Mouse (Mus musculus) MN1 (cell line): ENCODE results near the gene Pex13.
A peak's percentile ranks its signal among the peaks of the same experiment; 100 is the strongest.

Source experiments
- DNase-seq: peaks from one replicate; pipeline ENCODE4 v3.0.0-alpha.2; 2016; ENCODE audit warnings: low spot score

Pex13 gene

DNA sequence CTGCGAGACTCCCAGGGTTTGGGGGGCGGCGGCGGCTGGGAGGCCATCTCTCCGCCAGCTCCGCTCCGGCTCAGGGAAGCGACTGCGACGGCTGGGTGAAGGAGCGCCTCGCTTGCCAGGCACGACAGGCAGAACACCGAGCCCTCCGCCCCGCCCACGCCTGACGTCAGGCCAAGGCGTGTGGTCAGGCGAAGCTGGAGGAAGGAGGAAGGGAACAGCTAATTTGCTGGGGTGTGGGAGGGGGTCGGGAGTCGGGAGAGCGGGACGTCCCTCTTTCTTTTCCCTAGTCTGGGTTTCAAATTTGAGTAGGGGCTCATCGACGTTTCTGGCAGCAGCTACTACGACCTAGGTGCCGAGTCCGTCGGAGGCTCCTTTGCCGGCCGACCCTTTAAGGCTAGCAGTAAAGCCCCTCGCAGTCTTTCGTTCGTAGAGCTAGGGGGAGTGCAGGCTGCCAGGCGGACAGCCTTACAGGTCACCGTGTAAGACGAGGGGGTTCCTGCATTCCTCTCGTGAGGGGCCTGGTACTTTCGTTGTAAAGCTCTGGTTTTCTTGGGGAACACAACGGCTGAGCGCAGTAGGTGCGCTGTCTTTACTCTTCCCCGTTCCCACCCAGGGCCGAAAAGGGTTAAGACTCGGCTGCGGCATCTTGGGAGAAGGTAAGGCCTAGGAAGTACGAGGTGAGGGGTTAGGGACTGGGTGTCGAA, at the start of gene Pex13:
Pex13 (minus strand) TSS at position 162 of the 704 bp plus-strand sequence.
- peak; percentile 98 for DNase-seq

DNA sequence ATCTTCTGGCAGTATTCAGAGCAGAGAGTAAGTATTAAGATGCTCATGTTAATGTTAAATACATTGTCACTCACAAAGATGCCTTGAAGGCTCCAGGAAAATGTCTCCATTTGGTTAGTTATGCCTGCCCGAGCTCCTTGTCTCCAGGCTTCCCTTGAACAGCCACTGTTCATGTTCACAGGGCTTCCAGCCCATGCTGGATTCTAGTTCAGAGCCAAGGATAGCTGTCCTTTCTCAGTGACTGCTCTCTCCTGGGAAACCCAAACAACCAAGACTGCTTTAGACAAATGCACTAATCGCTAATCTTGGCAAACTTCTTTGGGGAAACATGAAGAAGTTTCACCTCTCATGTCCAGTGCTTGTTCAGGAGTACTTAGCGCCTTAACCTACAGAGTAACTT, 46.5 kb upstream of the Pex13 start:
- no peak for DNase-seq

GRCm38 (mm10) chr11:23704604-23705294, 39.0 kb upstream of the Pex13 start:
- no peak for DNase-seq

DNA sequence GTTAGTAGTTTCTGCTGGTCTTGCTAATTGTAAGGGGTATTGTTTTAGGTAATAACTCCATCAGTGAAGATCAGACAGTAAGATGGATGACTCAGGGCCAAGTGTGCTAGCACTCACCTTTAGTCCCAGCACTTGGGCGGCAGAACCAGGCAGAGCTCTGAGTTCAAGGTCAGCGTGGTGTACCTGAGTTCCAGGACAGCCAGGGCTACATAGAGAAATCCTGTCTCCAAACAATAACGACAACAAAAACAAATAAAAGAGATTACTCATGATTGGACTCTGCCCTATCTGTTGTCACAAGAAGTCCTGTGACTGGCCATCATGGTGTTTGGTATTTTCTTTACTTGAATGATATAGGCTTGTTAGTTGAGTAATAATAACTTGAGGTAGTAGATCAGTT, 36.1 kb upstream of the Pex13 start:
- DNase-seq, result no peak

GRCm38 (mm10) chr11:23699414-23700095, 33.8 kb upstream of the Pex13 start:
- no peak for DNase-seq

GRCm38 (mm10) chr11:23698526-23698925, 32.8 kb upstream of the Pex13 start:
- DNase-seq, result no peak

DNA sequence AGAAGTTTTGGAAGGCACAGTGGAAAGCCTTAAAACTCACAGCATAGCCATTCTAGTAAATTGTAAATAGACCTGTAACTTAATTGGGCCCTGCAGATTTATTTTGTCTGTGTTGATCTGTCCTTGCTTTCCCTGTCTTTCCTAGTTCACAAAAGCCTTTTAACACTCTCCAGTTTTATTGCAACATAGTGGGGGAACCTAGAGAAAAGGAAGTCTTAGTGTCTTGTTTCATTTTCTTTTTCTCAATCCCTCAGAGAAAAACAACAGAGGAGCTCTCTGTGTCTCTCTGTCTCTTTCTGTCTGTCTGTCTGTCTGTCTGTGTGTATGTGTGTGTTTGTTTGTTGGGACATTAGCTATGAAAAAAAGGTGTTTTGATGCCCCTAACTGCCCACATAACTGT, 30.1 kb upstream of the Pex13 start:
- DNase-seq, result no peak

GRCm38 (mm10) chr11:23693286-23693685, 27.5 kb upstream of the Pex13 start:
- DNase-seq, result no peak

DNA sequence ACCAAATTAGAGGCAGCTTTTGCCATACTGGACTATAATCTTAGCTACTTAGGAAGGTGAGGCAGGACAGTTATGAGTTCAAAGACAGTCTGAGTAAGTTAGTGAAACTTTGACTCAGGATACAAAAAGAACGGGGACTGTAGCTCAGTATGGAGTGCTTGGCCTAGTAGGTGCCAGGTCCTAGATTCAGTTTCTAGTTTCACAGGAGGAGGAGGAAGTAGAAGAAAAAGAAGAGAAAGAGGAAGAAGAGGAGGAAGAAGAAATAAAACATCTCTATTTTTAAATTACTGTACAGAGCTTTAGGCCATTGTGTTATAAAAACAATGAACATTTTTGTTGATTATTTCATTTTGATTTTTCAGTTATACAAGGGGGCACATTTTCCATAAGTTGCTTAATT, 22.3 kb upstream of the Pex13 start:
- DNase-seq, result no peak

- DNase-seq, result no peak
Measured at GRCm38 (mm10) chr11:23686671-23687070, 20.9 kb upstream of the Pex13 start.

GRCm38 (mm10) chr11:23682561-23682960, 16.8 kb upstream of the Pex13 start:
- no peak for DNase-seq

DNA sequence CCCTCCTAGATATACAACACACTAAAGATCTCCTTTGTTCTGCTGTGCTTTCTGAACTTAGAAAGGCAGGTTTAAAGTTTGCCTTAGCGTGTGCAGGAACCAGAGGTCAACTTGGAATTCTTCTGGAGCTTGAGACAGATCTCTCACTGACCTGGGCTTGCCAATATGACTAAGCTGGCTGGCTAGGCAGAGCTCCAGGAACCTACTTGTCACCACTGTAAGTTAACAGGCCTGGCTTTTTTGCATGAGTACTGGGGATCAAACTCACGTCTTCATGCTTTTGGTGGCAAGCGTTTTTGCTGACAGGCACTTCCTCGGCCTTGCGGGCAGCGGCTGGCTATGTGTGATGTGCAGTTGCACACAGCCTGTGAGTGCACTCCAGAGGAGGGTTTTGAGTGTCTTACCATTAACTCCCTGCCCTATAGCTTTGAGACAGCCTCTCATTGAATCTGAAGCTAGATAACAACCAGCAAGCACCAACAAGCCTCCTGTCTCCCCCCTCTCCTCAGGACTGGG, 14.7 kb upstream of the Pex13 start:
- no peak for DNase-seq

GRCm38 (mm10) chr11:23679044-23679642, 13.4 kb upstream of the Pex13 start:
- peak; percentile 88 for DNase-seq

DNA sequence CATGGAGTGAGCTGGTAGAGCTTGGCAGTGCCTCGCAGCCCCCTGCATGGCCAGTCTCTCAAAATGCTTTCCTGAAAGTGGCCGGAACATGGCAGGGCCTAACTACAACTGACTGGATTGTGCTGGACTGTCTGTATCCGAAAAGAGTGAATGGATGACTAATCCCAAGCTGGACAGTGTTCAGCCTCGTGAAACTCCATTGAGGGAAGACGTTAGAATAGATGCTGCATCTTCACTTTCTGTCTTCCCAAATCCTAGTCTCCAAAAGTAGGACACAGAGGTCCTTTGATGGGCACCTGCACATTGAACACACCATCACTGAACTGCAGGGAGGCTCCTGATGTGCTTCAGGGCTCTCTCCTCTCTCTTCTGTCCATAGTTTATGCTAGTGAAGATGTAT, 10.3 kb upstream of the Pex13 start:
- DNase-seq, result no peak

DNA sequence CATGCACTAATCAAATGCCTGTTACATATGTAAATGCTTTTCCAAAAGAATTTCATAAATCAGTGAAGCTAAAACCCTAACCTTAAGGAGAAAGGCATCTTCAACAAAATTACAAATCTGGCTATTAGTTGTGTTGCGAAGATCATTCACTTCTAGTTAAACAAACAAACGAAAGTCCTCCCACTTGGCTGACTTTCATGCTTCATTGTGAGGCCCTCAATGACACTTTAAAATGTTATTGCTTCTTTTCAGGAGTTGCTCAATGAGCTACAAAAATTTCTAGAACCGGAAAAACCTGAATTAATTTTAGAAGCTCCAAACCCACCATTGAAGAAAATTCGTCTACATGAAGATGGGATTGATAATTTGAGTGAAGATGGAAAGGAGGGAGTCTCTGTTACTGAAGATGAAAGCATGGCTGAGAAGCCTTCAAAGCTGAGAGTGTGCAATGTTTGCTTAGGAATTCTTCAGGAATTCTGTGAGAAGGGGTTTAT, 6.5 kb upstream of the Pex13 start:
- no peak for DNase-seq

- peak; percentile 83 for DNase-seq
Measured at GRCm38 (mm10) chr11:23667128-23667527, 1.4 kb upstream of the Pex13 start.

DNA sequence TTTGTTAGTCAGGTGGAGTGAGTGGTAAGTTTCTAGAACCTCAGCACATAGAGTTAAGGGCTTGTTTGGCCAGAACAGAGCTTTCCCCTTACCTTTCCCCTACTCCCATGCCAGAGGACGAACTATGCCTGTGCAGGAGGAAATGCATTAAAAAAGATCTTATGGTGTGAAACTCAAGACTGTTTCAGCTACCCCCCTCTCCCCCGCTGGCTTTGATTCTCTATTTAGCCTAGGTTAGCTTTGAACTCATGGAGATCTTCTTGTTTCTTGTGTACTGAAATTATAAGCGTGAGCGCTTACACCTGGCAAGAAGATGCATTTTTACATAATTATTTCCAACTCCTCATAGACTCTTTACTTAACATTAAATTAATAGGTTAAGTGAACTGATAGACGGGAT, 767 bp upstream of the Pex13 start:
- DNase-seq, result peak; percentile 67

GRCm38 (mm10) chr11:23665311-23665786, 410 bp downstream of the Pex13 start, which contains the start of gene Pus10:
Pus10 (plus strand) TSS chr11:23665674.
- DNase-seq, result no peak

- no peak for DNase-seq
Measured at GRCm38 (mm10) chr11:23664232-23664631, 1.5 kb downstream of the Pex13 start.

- DNase-seq, result no peak
Measured at GRCm38 (mm10) chr11:23657791-23658190, 8.0 kb downstream of the Pex13 start.

DNA sequence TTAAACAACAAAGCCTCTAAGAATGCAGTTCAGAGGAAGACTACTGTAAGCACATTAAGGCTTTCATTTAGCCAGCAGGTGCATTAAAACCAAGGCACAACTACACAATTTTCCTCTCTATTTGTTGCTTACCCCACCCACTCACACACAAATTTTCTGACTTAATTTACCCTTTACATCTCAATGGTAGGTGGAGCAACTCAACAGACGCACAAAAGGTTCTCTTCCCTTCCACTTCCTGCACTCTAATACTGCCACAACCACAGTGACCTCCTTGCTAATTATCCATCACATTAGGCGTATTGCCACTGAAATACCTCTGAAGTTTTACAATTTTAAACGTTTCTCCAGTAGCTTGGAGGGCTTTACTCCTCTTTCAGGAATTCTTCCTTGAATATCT, 12.1 kb downstream of the Pex13 start:
- DNase-seq, result no peak

- DNase-seq, result no peak
Measured at GRCm38 (mm10) chr11:23647835-23648234, 17.9 kb downstream of the Pex13 start.
